Mouse (Mus musculus) MEL (cell line): ENCODE data around the gene Timm8b. TPM values are rescaled to one million over a fixed set of nuclear protein-coding genes. Genes with fewer than 3 reads are reported as not detected.

Experiments used
- DNase-seq: peaks from one replicate; pipeline ENCODE4 v3.0.0; 2011; ENCODE audit warnings: low read depth, low spot score
- H3K27ac ChIP-seq: 2 replicates; pipeline ENCODE4 v1.5.1; 2012; ENCODE audit warnings: low read depth, mild to moderate bottlenecking, control low read depth, low read length, moderate library complexity; ENCODE audit not compliant: control insufficient read depth
- H3K27me3 ChIP-seq, 2 experiments: fragments of 150-350 bp in 1 of 2; sonication (generic) in 1 of 2; 2 replicates each; pipeline ENCODE4 v1.6.1; 2012; ENCODE audit warnings: low read length in 2 of 2, mild to moderate bottlenecking in 2 of 2, improper control_type of control experiment in 1 of 2, moderate library complexity in 1 of 2; ENCODE audit not compliant: insufficient read depth in 2 of 2, control insufficient read depth in 1 of 2
- H3K36me3 ChIP-seq, 2 experiments: 2 replicates each; pipeline ENCODE4 v1.6.1; 2012 to 2014; ENCODE audit warnings: low read length in 2 of 2, improper control_type of control experiment in 1 of 2, inconsistent platforms in 1 of 2, mild to moderate bottlenecking in 1 of 2; ENCODE audit not compliant: insufficient read depth in 2 of 2, control insufficient read depth in 1 of 2
- H3K4me1 ChIP-seq, 2 experiments: fragments of 150-350 bp in 1 of 2; sonication (generic) in 1 of 2; 2 replicates each; pipeline ENCODE4 v1.6.1; 2012; ENCODE audit warnings: low read length in 2 of 2, improper control_type of control experiment in 1 of 2, mild to moderate bottlenecking in 1 of 2; ENCODE audit not compliant: insufficient read depth in 2 of 2, control insufficient read depth in 1 of 2
- H3K4me3 ChIP-seq, 2 experiments: fragments of 150-350 bp in 1 of 2; sonication (generic) in 1 of 2; 2 replicates each; pipeline ENCODE4 v1.5.1; 2012; ENCODE audit warnings: low read depth in 2 of 2, low read length in 2 of 2, mild to moderate bottlenecking in 2 of 2, moderate library complexity in 2 of 2, control low read depth in 1 of 2, improper control_type of control experiment in 1 of 2; ENCODE audit not compliant: control insufficient read depth in 1 of 2, insufficient read depth in 1 of 2
- H3K79me2 ChIP-seq: 2 replicates; pipeline ENCODE4 v1.6.1; 2012; ENCODE audit warnings: mild to moderate bottlenecking, low read length, moderate library complexity; ENCODE audit not compliant: control insufficient read depth, poor library complexity, insufficient read depth
- H3K9ac ChIP-seq: 2 replicates; pipeline ENCODE4 v1.6.1; 2012; ENCODE audit warnings: low read depth, mild to moderate bottlenecking, control low read depth, low read length, moderate library complexity; ENCODE audit not compliant: control insufficient read depth, poor library complexity, severe bottlenecking
- H3K9me3 ChIP-seq: fragments of 150-350 bp; sonication (generic); replicated peaks from 2 replicates; pipeline ENCODE4 v1.6.1; 2012; ENCODE audit warnings: mild to moderate bottlenecking, low read length, improper control_type of control experiment, moderate library complexity; ENCODE audit not compliant: insufficient read depth
- CTCF ChIP-seq, 3 experiments: IDR thresholded peaks in 2 of 3; conservative IDR thresholded peaks in 1 of 3; 2 replicates each; pipeline ENCODE4 v1.5.1; 2011 to 2012; ENCODE audit warnings: low read length in 3 of 3, low read depth in 2 of 3, mild to moderate bottlenecking in 2 of 3, improper control_type of control experiment in 1 of 3, inconsistent platforms in 1 of 3, mixed read lengths in 1 of 3, moderate library complexity in 1 of 3; ENCODE audit not compliant: control insufficient read depth in 1 of 3, insufficient read depth in 1 of 3, poor library complexity in 1 of 3, severe bottlenecking in 1 of 3
- E2F4 ChIP-seq: IDR thresholded peaks from 2 replicates; pipeline ENCODE4 v1.6.1; 2011; ENCODE audit warnings: low read depth, low read length, improper control_type of control experiment, borderline replicate concordance
- EP300 ChIP-seq, 2 experiments: IDR thresholded peaks; 2 replicates each; pipeline ENCODE4 v1.6.1; 2011; ENCODE audit warnings: improper control_type of control experiment in 2 of 2, low read length in 2 of 2, low read depth in 1 of 2, mild to moderate bottlenecking in 1 of 2
- ETS1 ChIP-seq: IDR thresholded peaks from 2 replicates; pipeline ENCODE4 v1.6.1; 2012; ENCODE audit warnings: low read depth, mild to moderate bottlenecking, inconsistent platforms, low read length, improper control_type of control experiment, moderate library complexity
- GABPA ChIP-seq: IDR thresholded peaks from 2 replicates; pipeline ENCODE4 v1.6.1; 2012; ENCODE audit warnings: low read depth, mild to moderate bottlenecking, inconsistent platforms, low read length, improper control_type of control experiment, moderate library complexity
- JUND ChIP-seq: IDR thresholded peaks from 2 replicates; pipeline ENCODE4 v1.6.1; 2011; ENCODE audit warnings: low read depth, mild to moderate bottlenecking, improper control_type of control experiment, low read length
- MAX ChIP-seq: IDR thresholded peaks from 2 replicates; pipeline ENCODE4 v1.6.1; 2011; ENCODE audit warnings: low read length, improper control_type of control experiment
- MXI1 ChIP-seq: IDR thresholded peaks from 2 replicates; pipeline ENCODE4 v1.6.1; 2011; ENCODE audit warnings: mild to moderate bottlenecking, low read depth, low read length, improper control_type of control experiment
- MYC ChIP-seq: IDR thresholded peaks from 2 replicates; pipeline ENCODE4 v1.6.1; 2011; ENCODE audit warnings: low read depth, mild to moderate bottlenecking, low read length, improper control_type of control experiment, moderate library complexity
- NRF1 ChIP-seq: IDR thresholded peaks from 2 replicates; pipeline ENCODE4 v1.6.1; 2014; ENCODE audit warnings: low read depth, mild to moderate bottlenecking, inconsistent platforms, low read length, improper control_type of control experiment, moderate library complexity; ENCODE audit not compliant: poor library complexity, insufficient read depth, severe bottlenecking
- SIN3A ChIP-seq: IDR thresholded peaks from 2 replicates; pipeline ENCODE4 v1.6.1; 2012; ENCODE audit warnings: low read length, improper control_type of control experiment, inconsistent platforms
- SMC3 ChIP-seq: IDR thresholded peaks from 2 replicates; pipeline ENCODE4 v1.6.1; 2011; ENCODE audit warnings: low read depth, low read length, improper control_type of control experiment
- TAL1 ChIP-seq: IDR thresholded peaks from 2 replicates; pipeline ENCODE4 v1.6.1; 2012; ENCODE audit warnings: mild to moderate bottlenecking, inconsistent platforms, low read length, moderate library complexity, mixed read lengths
- TBP ChIP-seq: IDR thresholded peaks from 2 replicates; pipeline ENCODE4 v1.8.0; 2011; ENCODE audit warnings: low read depth, low read length, improper control_type of control experiment
- USF1 ChIP-seq: IDR thresholded peaks from 2 replicates; pipeline ENCODE4 v1.6.1; 2014; ENCODE audit warnings: low read depth, mild to moderate bottlenecking, inconsistent platforms, low read length, improper control_type of control experiment, moderate library complexity
- USF2 ChIP-seq, 2 experiments: IDR thresholded peaks; 2 replicates each; pipeline ENCODE4 v1.6.1; 2011 to 2012; ENCODE audit warnings: improper control_type of control experiment in 2 of 2, low read length in 2 of 2, borderline replicate concordance in 1 of 2, inconsistent platforms in 1 of 2, low read depth in 1 of 2, mild to moderate bottlenecking in 1 of 2; ENCODE audit not compliant: insufficient read depth in 1 of 2
- ZMIZ1 ChIP-seq: IDR thresholded peaks from 2 replicates; pipeline ENCODE4 v1.6.1; 2012; ENCODE audit warnings: low read depth, mild to moderate bottlenecking, inconsistent platforms, low read length, improper control_type of control experiment, moderate library complexity
- ZNF384 ChIP-seq: IDR thresholded peaks from 2 replicates; pipeline ENCODE4 v1.6.1; 2012; ENCODE audit warnings: low read depth, mild to moderate bottlenecking, inconsistent platforms, low read length, improper control_type of control experiment
- polyA plus RNA-seq, 2 experiments: library from polyadenylated mRNA; stranded (reverse) in 1 of 2; unstranded in 1 of 2; fragments of >175 nt in 1 of 2; fragments of >200 nt in 1 of 2; gene quantifications; 2 replicates each; pipeline versions ENCODE4 v1.2.1 to v1.2.4; 2012; ENCODE audit warnings: low replicate concordance in 2 of 2, low read depth in 1 of 2; ENCODE audit not compliant: insufficient read length in 2 of 2, insufficient read depth in 1 of 2, missing spikeins in 1 of 2
- total RNA-seq: library from RNA; depleted of rRNA; stranded (reverse); fragments of 300-350 nt; gene quantifications from 2 replicates; pipeline ENCODE4 v1.2.3, GENCODE M21; 2012

Timm8b gene
- total and polyA plus RNA-seq, 3 experiments = 129 to 247 TPM; not detected in 1

DNA sequence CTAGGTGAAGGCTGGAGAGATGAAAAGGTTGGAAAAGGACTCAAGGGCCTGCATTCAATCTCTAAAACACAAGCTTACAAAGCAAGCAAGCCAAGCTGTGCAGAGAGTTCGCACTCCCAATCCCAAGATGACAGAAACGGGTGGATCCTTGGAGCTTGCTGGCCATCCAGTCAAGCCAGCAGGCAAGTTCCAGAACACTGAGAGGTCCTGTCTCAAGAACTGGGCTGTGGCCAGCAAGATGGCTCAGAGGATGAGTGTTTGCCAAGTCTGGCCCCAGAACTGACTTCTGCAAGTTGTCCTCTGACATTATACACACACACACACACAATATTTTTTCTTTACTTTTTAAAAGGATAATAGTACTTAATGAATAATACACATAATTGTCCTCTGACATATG, 35.8 kb upstream of the Timm8b start:
- no peak overlapping the region for H3K27ac ChIP-seq
- no peaks in the 10 kb centered on the region for H3K79me2 ChIP-seq
- H3K9me3 ChIP-seq = no peaks in the 10 kb centered on the region
- TF ChIP-seq SMC3 (no peak), GABPA (no peak), ZNF384 (no peak)
- H3K4me1 ChIP-seq = no peaks in the 10 kb centered on the region
- H3K27me3 ChIP-seq = no peaks in the 10 kb centered on the region; a peak in 2 of 4 replicates
- H3K4me3 ChIP-seq = no peak overlapping the region
- no peak for DNase-seq
- no peaks in the 10 kb centered on the region for H3K36me3 ChIP-seq
- no peak overlapping the region for H3K9ac ChIP-seq

DNA sequence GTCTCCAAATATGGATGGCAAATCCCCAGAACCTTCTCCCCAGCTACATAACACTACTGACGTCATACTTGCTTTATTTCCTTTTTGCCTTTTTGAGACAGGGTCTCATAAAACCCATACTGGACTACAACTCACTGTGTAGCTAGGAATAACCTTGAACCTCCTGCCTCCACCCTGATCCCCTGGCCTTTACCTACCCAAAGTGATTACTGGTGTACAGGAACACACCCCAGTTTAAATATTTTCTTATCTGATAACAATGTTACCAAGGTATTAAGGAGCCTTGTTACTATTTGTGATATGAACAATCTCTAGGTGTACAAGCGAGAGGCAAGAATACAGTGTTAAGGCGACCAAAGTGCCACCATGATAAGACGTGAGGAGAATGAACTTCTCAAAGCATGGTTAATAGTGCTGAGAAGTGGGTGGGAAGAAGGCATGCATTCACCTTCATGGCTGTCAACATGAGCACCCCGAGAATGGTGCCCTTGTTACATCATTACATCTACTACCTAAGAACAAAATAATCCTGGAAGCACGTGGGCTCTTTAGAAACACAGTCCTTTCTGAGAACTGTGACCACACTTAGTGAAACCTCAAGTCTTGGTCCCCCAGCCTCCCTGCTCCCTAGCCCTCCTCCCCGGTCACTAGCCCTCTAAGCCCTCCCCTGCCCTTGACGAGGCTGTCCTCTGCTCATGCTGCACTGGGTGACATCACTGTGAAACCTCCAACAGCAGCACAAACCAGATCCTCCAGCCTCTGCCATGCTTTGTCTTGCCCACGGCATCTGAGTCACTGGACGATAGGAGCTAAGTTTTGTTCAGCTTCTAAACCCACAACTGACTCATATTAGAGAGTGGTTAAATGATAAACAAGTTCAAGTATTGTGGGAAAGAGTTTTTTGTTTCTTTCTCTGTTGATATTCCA, 33.8 kb upstream of the Timm8b start:
- TF ChIP-seq ZMIZ1 = no peak
- no peak for TF ChIP-seq ETS1
- TF ChIP-seq SIN3A = no peak
- TF ChIP-seq E2F4 = no peak
- no peak for TF ChIP-seq TAL1
- no peak for TF ChIP-seq CTCF (IDR thresholded peaks at IDR 0.05 in 2 of 3, conservative IDR thresholded peaks at IDR 0.05 in 1 of 3; ENCODE audit: control insufficient read depth in 1 of 3, insufficient read depth in 1 of 3, low read depth in 2 of 3, low read length in 3 of 3, poor library complexity in 1 of 3, severe bottlenecking in 1 of 3)
- TF ChIP-seq USF2 (IDR thresholded peaks at IDR 0.05; ENCODE audit: borderline replicate concordance in 1 of 2, insufficient read depth in 1 of 2, low read depth in 1 of 2, low read length in 2 of 2) = no peak
- TF ChIP-seq MAX = no peak
- no peak for TF ChIP-seq TBP
- no peak for TF ChIP-seq EP300 (IDR thresholded peaks at IDR 0.05; ENCODE audit: low read depth in 1 of 2, low read length in 2 of 2)
- TF ChIP-seq MXI1 = no peak
- TF ChIP-seq USF1 = no peak
- no peak for TF ChIP-seq GABPA
- TF ChIP-seq MYC = no peak
- TF ChIP-seq JUND = no peak
- TF ChIP-seq NRF1 = no peak
- DNase-seq = peak; percentile 19

More for the DNA sequence above, 33.8 kb upstream of the Timm8b start:
- no peaks in the 10 kb centered on the region for H3K9me3 ChIP-seq
- H3K27me3 ChIP-seq = peaks cover 0 to 5% of the 10 kb centered on the region in 2 experiments; a peak in 2 of 4 replicates
- no peaks in the 10 kb centered on the region for H3K36me3 ChIP-seq
- no peak overlapping the region for H3K9ac ChIP-seq
- H3K79me2 ChIP-seq = no peaks in the 10 kb centered on the region
- H3K27ac ChIP-seq = no peak overlapping the region
- H3K4me3 ChIP-seq = no peak overlapping the region
- H3K4me1 ChIP-seq = no peaks in the 10 kb centered on the region
